Mouse (Mus musculus) limb, embryonic 13.5 days (tissue): ENCODE results near the gene Lmod3. TPM values are rescaled to one million over a fixed set of nuclear protein-coding genes. Genes with fewer than 3 reads are reported as not detected.
"Not testable (repeated sequence)": the region's sequence is repeated elsewhere in the genome, so short reads cannot be mapped to it uniquely, and the experiment has no call there.

ENCODE experiments used
- ATAC-seq: fragments of 200-750 bp; cut with Nextera tagmentation; 2 replicates; pipeline ENCODE4 v1.8.0; 2017; ENCODE audit warnings: low read depth, moderate number of reproducible peaks, moderate TSS enrichment; ENCODE audit not compliant: low FRiP score
- H3K27ac ChIP-seq: fragments of 300-500 bp; sonication (generic); 2 replicates; pipeline ENCODE4 v1.5.1; 2015; ENCODE audit warnings: inconsistent platforms, mild to moderate bottlenecking, moderate library complexity
- H3K27me3 ChIP-seq: fragments of 300-500 bp; sonication (generic); 2 replicates; pipeline ENCODE4 v1.6.1; 2015; ENCODE audit warnings: mild to moderate bottlenecking, inconsistent platforms
- H3K36me3 ChIP-seq: fragments of 300-500 bp; sonication (generic); 2 replicates; pipeline ENCODE4 v1.6.1; 2015; ENCODE audit warnings: inconsistent platforms, mild to moderate bottlenecking, moderate library complexity
- H3K4me1 ChIP-seq: fragments of 300-500 bp; sonication (generic); 2 replicates; pipeline ENCODE4 v1.6.1; 2015; ENCODE audit warnings: inconsistent platforms
- H3K4me2 ChIP-seq: fragments of 300-500 bp; sonication (generic); replicated peaks from 2 replicates; pipeline ENCODE4 v1.6.1; 2015; ENCODE audit warnings: inconsistent platforms, mild to moderate bottlenecking, moderate library complexity
- H3K4me3 ChIP-seq: fragments of 300-500 bp; sonication (generic); 2 replicates; pipeline ENCODE4 v1.5.1; 2015; ENCODE audit warnings: moderate library complexity, mild to moderate bottlenecking, inconsistent platforms
- H3K9ac ChIP-seq: fragments of 300-500 bp; sonication (generic); 2 replicates; pipeline ENCODE4 v1.6.1; 2015; ENCODE audit warnings: mild to moderate bottlenecking, inconsistent platforms
- H3K9me3 ChIP-seq: fragments of 300-500 bp; sonication (generic); 2 replicates; pipeline ENCODE4 v1.6.1; 2016; ENCODE audit warnings: inconsistent platforms
- WGBS: fragments of 180-500 bp; shearing (Covaris S2); methylation state at CpG from one replicate; pipeline ENCODE4 v1.1.7; 2015; 5-methylcytosine and 5-hydroxymethylcytosine counted together
- polyA plus RNA-seq: library from polyadenylated mRNA; unstranded; fragments of >200 nt; fragmentation: Nextera tagmentation; extraction: Ambion mirVana; gene quantifications from 2 replicates; pipeline ENCODE4 v1.2.1, GENCODE M21; 2015

Lmod3 gene
- polyA plus RNA-seq, 1 experiment from 2014 or later = 7.6 TPM

DNA sequence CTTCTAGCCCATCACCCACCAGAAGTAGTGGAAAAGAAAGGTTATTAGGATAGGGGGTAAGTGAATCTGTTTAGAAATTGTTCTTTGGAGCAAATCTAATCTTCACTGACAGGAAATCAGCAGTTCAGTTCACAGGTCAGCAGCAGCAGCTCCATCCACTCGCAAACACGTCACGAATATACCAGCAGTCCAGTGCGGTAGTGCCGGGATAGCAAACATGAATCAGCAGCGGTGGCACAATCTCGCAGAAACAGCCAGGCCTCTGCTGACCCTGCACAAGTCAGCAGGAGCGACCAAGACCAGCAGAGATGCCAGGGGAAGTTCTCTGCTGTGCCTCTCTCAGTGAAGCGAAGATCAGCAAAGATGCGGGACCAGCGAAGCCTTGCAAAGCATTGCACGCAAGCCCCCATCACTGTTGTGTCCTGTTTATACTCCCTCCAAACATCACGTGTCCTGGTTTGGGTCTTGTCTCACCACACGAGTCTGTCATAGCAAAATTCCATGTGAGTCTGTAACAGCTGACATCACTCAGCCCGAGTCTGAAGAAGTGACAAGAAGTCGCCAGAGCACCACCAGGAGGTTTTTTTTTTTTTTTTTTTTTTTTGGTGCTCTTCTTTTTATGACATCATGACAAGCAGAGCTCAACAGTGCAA, 20.6 kb upstream of the Lmod3 start:
- H3K27me3 ChIP-seq = peaks cover 7% of the 10 kb centered on the region
- no peak overlapping the region for H3K9ac ChIP-seq
- no peaks in the 10 kb centered on the region for H3K36me3 ChIP-seq
- no peak overlapping the region for H3K4me3 ChIP-seq
- H3K4me1 ChIP-seq = peaks cover 20% of the 10 kb centered on the region
- 83% methylated on average over 16 of the region's 16 CpGs for WGBS
- no peak for ATAC-seq
- H3K27ac ChIP-seq = no peak overlapping the region
- no peak overlapping the region for H3K4me2 ChIP-seq
- no peaks in the 10 kb centered on the region for H3K9me3 ChIP-seq

DNA sequence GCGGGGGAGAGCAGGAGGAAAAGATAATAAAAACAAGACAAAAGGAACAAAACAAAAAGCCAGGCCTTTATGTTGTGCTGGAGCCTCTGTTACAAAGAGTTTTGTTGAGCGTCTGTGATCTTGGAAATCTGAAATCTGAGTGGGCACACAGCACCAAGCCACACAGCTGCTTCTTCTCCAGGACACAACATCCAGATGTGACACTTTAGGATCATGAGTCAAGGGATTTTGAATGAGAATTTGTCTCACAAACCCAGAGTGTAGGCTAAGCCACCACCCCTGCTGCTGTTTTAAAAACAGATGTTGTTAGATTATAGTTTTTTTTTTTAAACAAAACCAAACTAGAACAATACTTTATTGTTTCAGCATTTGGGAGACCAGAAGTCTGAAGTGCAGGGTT, 19.8 kb upstream of the Lmod3 start:
- Histone ChIP-seq H3K27ac (no peak overlapping the region), H3K27me3 (peaks cover 7% of the 10 kb centered on the region), H3K9ac (no peak overlapping the region), H3K4me2 (no peak overlapping the region), H3K9me3 (no peaks in the 10 kb centered on the region), H3K4me3 (no peak overlapping the region), H3K4me1 (peaks cover 19% of the 10 kb centered on the region), H3K36me3 (no peaks in the 10 kb centered on the region)
- 58% methylated on average over 2 of the region's 2 CpGs for WGBS
- no peak for ATAC-seq

- Histone ChIP-seq H3K27me3 (peaks cover 4% of the 10 kb centered on the region; the same call in 1 of the 2 replicates), H3K9me3 (no peaks in the 10 kb centered on the region), H3K36me3 (no peaks in the 10 kb centered on the region), H3K4me3 (no peak overlapping the region), H3K4me2 (no peak overlapping the region), H3K9ac (no peak overlapping the region), H3K27ac (no peak overlapping the region), H3K4me1 (no peaks in the 10 kb centered on the region)
- no peak for ATAC-seq
- 77% methylated on average over 11 of the region's 11 CpGs for WGBS
These were observed 17.0 kb upstream of the Lmod3 start for GRCm38 (mm10) chr6:97269596-97269995.

- Histone ChIP-seq H3K9me3 (no peaks in the 10 kb centered on the region), H3K27me3 (no peaks in the 10 kb centered on the region), H3K4me1 (no peaks in the 10 kb centered on the region), H3K27ac (no peak overlapping the region), H3K36me3 (no peaks in the 10 kb centered on the region), H3K4me2 (no peak overlapping the region), H3K4me3 (no peak overlapping the region), H3K9ac (no peak overlapping the region)
- ATAC-seq = no peak
- WGBS = 88% methylated on average over 2 of the region's 2 CpGs
These were observed 14.6 kb upstream of the Lmod3 start for GRCm38 (mm10) chr6:97267132-97267531.

DNA sequence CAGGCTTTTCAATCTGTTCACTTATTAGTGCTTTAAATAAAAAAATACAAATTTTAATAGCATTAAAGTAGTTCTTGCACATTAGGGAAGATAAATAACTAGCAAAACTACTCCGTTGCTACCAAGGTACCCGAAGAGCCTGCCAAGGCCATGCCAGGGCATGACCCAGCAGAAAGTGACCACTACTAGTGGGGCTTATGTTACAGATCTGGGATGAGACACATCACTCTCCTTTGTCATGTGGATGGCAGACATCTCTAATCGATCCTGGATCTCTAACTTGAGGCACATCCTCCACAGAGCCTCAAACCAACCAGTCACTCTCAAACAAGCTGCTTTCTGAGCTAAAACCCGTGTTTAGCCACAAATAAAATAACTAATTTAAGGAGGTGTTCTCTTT, 14.1 kb upstream of the Lmod3 start:
- Histone ChIP-seq H3K9me3 (no peaks in the 10 kb centered on the region), H3K36me3 (no peaks in the 10 kb centered on the region), H3K27ac (no peak overlapping the region), H3K4me3 (no peak overlapping the region), H3K4me2 (no peak overlapping the region), H3K27me3 (no peaks in the 10 kb centered on the region), H3K9ac (no peak overlapping the region), H3K4me1 (no peaks in the 10 kb centered on the region)
- ATAC-seq = no peak
- WGBS = 78% methylated on average over 4 of the region's 4 CpGs

DNA sequence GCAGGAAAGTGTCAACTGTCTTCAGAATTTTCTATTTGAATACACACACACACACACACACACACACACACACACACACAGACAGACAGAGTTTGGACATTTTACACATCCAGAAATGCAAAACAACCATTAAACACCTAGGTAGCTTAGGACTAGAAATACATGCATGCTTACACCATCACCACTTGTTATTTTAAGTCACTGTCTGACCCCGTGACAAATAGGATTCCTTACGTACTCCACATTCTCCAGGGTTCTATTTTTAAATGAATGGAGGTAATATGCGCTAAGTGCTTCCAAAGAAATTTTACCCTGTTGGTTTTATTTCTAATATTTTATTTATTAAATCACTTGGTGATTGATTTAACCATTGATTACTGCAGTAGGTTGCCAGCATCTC, 13.1 kb upstream of the Lmod3 start:
- Histone ChIP-seq H3K9ac (no peak overlapping the region), H3K36me3 (no peaks in the 10 kb centered on the region), H3K4me3 (no peak overlapping the region), H3K27me3 (no peaks in the 10 kb centered on the region), H3K4me1 (no peaks in the 10 kb centered on the region), H3K4me2 (no peak overlapping the region), H3K9me3 (no peaks in the 10 kb centered on the region), H3K27ac (no peak overlapping the region)
- no peak for ATAC-seq
- WGBS = 87% methylated on average over 3 of the region's 3 CpGs

GRCm38 (mm10) chr6:97265240-97265639, 12.7 kb upstream of the Lmod3 start:
- Histone ChIP-seq H3K27me3 (no peaks in the 10 kb centered on the region), H3K9me3 (no peaks in the 10 kb centered on the region), H3K4me1 (no peaks in the 10 kb centered on the region), H3K27ac (no peak overlapping the region), H3K36me3 (no peaks in the 10 kb centered on the region), H3K9ac (no peak overlapping the region), H3K4me2 (no peak overlapping the region), H3K4me3 (no peak overlapping the region)
- WGBS = 81% methylated on average over 8 of the region's 8 CpGs
- no peak for ATAC-seq

DNA sequence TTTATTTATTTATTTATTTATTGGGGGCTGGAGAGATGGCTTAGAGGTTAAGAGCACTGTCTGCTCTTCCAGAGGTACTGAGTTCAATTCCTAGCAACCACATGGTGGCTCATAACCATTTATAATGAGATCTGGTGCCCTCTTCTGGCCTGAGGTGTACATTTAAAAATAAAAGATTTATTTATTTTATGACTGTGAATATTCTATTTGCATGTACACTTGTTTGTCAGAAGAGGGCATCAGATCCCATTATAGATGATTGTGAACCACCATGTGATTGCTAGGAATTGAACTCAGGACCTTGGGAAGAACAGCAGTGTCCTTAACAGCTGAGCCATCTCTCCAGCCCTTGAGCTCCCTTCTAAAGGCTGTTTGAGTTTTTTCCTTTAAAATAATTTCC, 11.2 kb upstream of the Lmod3 start:
- not testable (repeated sequence) for H3K9me3 ChIP-seq, H3K4me2 ChIP-seq, H3K4me1 ChIP-seq, H3K27me3 ChIP-seq, ATAC-seq, H3K9ac ChIP-seq, H3K27ac ChIP-seq, H3K4me3 ChIP-seq, H3K36me3 ChIP-seq

DNA sequence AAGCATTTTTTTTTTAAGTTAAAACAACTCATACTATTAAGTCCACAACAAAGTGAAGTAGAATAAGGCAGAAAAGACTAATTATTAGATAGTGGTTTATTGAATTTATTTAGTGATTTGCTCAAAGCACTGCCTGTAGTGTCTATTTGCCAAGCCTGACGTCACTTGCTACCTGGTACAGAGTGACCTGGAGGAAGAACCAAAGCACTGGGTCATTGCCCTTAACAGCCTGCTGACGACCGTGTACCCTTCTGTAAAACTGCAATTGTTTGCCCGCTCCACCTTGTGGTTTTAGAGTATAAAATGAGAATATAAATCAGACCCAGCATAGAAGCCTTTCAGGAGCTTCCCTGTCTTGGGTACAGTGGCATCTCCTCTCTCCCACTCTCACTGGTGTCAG, 9.7 kb upstream of the Lmod3 start:
- no peak overlapping the region for H3K9ac ChIP-seq
- no peaks in the 10 kb centered on the region for H3K27me3 ChIP-seq
- H3K36me3 ChIP-seq = no peaks in the 10 kb centered on the region
- no peak overlapping the region for H3K4me2 ChIP-seq
- ATAC-seq = no peak
- H3K27ac ChIP-seq = no peak overlapping the region
- no peak overlapping the region for H3K4me3 ChIP-seq
- WGBS = 67% methylated on average over 4 of the region's 4 CpGs
- no peaks in the 10 kb centered on the region for H3K4me1 ChIP-seq
- H3K9me3 ChIP-seq = no peaks in the 10 kb centered on the region

GRCm38 (mm10) chr6:97259926-97260325, 7.4 kb upstream of the Lmod3 start:
- H3K36me3 ChIP-seq, ATAC-seq, H3K4me3 ChIP-seq, H3K9me3 ChIP-seq, H3K4me2 ChIP-seq, H3K27ac ChIP-seq, H3K27me3 ChIP-seq, H3K9ac ChIP-seq, H3K4me1 ChIP-seq: not testable (repeated sequence)
- whole genome bisulfite sequencing = 94% methylated on average over 2 of the region's 2 CpGs

DNA sequence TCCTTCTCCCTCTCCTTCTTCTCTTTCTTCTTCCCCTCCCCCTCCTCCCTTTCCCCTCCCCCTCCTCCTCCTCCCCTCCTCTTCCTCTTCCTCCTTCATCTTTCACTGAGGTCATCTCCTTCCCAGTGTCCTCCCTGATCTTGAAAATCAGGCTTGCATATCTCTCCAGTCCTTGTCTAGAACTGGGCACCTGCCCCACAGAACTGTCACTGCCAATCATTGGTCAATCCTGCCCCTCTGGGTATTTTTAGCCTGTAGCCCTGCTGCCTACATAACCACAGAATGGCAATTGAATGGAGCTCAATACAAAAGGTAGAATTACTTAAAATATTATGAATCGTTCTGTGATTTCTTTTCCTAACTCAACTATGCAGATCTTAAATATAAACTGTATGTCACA, 5.9 kb upstream of the Lmod3 start:
- no peak overlapping the region for H3K4me2 ChIP-seq
- ATAC-seq = no peak
- no peaks in the 10 kb centered on the region for H3K36me3 ChIP-seq
- no peak overlapping the region for H3K9ac ChIP-seq
- H3K4me3 ChIP-seq = no peak overlapping the region
- no peaks in the 10 kb centered on the region for H3K9me3 ChIP-seq
- no peaks in the 10 kb centered on the region for H3K27me3 ChIP-seq
- H3K4me1 ChIP-seq = no peaks in the 10 kb centered on the region
- WGBS = 81% methylated on average over 1 of the region's 1 CpGs
- H3K27ac ChIP-seq = no peak overlapping the region

DNA sequence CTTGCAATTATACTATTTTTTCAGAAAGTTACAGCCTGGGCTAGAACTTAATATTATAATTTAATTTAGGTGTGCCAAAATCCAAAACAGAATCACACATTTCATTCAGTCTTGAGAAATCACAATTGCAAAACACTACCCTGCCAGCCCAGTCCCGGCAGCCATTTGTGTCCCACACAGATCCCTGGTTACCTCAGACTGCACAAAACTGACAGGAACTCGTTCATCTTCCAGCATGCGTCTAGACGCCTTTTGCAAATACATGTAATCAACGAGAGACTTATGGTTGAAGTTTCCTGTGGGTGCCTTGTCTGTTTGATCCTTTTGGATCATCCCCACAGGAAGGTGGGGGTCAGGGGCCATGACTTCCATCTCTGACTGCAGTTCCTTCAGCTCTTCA, 473 bp downstream of the Lmod3 start:
- Histone ChIP-seq H3K9me3 (no peaks in the 10 kb centered on the region), H3K4me1 (0 out of 2 replicates have a peak, but pooled peaks cover 3% of the 10 kb centered on the region), H3K9ac (no peak overlapping the region), H3K27ac (no peak overlapping the region), H3K27me3 (peaks cover 14% of the 10 kb centered on the region; the same call in 1 of the 2 replicates), H3K36me3 (no peaks in the 10 kb centered on the region), H3K4me2 (no peak overlapping the region), H3K4me3 (no peak overlapping the region)
- no peak for ATAC-seq
- 69% methylated on average over 5 of the region's 5 CpGs for WGBS

- H3K27ac ChIP-seq = no peak overlapping the region
- no peaks in the 10 kb centered on the region for H3K36me3 ChIP-seq
- no peak overlapping the region for H3K4me2 ChIP-seq
- H3K27me3 ChIP-seq = peaks cover 20% of the 10 kb centered on the region; the same call in 1 of the 2 replicates
- H3K4me3 ChIP-seq = no peak overlapping the region
- no peaks in the 10 kb centered on the region for H3K9me3 ChIP-seq
- H3K4me1 ChIP-seq = 0 out of 2 replicates have a peak, but pooled peaks cover 3% of the 10 kb centered on the region
- 47% methylated on average over 6 of the region's 6 CpGs for WGBS
- no peak for ATAC-seq
- H3K9ac ChIP-seq = no peak overlapping the region
These were observed 1.6 kb downstream of the Lmod3 start for GRCm38 (mm10) chr6:97250966-97251365.
